Mouse (Mus musculus) kidney, adult 18-20 months (tissue): ENCODE results near the gene Cacna1s.

Experiments
- DNase-seq: peaks from one replicate; pipeline ENCODE4 v3.0.0; 2021

Gene Cacna1s

DNA sequence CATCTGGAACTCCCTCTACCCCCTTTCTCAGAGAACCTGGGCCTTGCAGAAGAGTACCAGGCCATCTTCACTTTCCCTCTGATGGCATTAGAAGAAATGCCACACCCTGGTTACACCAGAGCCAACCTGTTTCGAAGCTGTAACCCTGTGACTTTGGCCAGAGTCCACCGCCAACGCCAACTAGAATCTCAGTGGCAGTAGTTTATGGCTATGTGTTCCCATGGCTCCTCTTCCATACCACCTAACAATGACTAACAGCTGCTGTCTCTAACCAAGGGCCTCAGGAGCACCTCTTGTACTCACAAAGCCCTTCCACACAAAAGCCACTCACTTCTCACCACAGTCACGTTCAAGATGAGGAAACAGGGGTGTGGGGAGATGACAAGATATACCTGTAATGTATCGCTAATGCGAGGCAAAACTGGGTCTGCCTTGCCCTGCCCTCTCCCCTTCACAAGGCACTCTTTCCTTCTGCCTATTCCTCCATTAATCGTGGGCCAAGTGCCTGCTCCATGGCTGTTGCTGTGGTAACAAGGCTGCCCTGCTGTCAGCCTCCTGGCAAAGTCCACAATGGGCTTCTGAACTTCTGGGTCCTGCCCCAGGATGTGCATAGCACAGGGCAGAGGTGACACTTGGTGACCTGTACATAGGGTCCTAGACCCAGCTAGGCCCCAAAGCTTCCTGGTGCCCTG lies 67.2 kb downstream of the Cacna1s start:
- DNase-seq: no peak

GRCm38 (mm10) chr1:136120263-136120603 lies 67.7 kb downstream of the Cacna1s start:
- DNase-seq: no peak

DNA sequence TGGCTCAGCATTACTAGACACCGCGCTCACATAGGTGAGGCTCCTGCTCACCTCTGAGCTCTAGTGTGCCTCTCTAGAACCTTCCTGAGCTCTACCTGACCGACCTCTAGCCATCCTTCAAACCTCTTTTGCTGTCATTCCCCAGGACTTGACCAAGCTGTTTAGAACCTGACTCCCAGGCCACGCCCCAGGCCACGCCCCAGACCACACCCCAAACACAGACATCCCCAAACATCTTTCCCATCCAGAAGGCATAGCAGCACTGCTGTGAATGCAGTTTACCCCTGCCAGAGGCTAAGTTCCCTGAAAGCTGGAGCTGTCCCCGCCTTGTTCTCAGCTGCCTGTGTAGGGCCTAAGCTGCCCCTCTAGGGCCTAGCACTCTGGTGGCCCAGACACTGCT lies 68.2 kb downstream of the Cacna1s start:
- no peak for DNase-seq

- DNase-seq: no peak
These were observed 69.5 kb downstream of the Cacna1s start for GRCm38 (mm10) chr1:136122030-136122429.

DNA sequence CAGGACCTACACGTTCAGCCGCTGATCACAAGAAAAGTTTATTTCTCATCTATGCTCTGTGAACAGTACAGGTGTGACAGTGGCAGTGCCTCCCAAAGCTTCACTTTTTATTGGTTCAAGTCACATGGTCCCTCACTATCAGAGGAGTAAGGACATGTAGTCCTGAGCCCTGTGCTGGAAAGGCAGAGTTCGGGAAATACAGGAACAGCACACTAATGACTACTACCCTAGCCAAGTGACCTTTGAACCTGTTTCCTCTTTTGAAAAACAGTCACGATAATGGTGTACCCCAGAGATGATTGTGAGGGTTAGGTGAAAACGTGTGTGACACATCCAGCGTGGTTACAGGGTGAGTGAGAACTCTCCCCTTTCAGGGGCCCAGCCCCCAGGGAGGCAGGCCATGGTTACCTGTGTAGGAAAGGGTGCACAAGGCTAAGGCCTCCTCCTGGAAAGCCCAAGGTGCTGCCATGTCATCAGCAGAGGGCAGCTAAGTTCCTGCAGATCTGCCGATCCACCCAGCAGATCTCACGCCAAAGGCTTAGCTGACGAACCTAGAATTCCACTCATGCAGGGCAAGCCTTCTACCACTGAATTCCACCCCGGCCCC lies 73.7 kb downstream of the Cacna1s start:
- no peak for DNase-seq

DNA sequence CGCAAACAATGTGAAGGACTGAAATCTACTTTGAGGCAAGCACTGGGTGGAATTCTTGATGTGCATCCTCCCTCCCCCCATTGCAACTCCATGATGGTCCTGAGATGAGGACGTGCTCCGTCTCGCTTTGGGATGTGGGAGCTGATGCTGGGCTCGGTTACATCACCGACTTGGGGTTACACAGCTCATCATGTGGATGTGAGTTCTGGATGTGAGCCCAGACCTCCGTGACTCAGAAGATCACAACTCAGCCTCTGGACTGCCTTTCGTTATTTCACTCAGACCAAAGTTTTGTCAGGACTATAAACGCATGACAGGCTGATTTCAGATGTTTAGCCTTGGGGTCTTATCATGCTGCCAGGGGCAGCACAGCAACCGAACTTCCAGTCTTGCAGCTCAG lies 74.3 kb downstream of the Cacna1s start:
- peak; percentile 37 for DNase-seq

GRCm38 (mm10) chr1:136127856-136128255 lies 75.3 kb downstream of the Cacna1s start:
- DNase-seq: no peak

- no peak for DNase-seq
These were observed 75.9 kb downstream of the Cacna1s start for GRCm38 (mm10) chr1:136128416-136128815.

- DNase-seq: no peak
These were observed 76.5 kb downstream of the Cacna1s start for GRCm38 (mm10) chr1:136128944-136129589.

DNA sequence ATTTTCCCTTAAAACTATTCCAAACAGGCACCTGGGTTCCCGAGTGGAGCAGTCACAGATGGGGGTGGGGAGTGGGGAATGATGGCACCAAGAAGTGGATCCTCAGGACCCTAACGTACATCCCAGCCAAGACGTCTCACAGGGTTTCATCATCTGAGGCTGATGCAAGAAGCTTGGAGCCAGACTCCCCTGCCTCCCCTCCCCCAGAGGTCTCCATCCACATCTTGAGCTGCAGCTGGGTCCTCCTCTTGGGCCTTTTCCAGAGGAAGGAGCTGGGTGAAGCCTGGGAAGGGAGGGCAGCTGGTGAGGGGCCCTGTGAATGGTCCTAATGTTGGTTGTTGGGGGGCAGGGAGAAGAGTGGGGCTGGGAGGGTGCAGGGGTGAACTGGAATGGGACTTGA lies 77.6 kb downstream of the Cacna1s start:
- DNase-seq: no peak

DNA sequence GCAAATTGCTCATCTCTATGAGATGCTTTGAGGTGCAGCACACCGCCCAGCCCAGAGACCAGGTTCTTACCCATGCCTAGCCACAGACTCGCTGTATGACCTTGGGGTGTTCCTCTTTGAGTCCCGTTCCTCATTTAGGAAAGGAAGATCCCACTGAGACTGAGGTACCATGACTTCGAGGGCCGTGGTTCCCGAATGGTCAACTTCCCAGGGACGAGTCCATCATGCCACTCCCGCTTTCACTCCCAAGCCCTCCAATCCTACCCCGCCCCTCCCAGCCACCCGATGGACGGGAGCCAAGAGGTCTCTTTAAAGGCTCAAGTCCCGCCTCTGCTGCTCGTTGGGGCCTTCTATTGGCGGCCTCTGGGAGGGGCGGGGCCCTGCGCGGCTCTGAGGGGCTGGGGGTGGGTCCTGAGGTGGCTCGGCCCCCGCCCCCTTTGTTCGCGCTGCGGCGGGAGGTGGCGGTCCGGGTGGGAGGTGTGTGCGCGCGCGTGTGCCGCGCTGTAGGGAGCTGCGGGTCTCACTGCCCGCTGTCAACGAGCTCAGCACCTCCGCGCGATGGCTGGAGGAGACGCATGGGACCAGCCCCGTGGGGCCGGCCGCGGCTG lies 78.5 kb downstream of the Cacna1s start, which contains the start of gene Kif21b:
Kif21b (plus strand) TSS at position 439 of the 608 bp plus-strand sequence.
- peak; percentile 79 for DNase-seq

DNA sequence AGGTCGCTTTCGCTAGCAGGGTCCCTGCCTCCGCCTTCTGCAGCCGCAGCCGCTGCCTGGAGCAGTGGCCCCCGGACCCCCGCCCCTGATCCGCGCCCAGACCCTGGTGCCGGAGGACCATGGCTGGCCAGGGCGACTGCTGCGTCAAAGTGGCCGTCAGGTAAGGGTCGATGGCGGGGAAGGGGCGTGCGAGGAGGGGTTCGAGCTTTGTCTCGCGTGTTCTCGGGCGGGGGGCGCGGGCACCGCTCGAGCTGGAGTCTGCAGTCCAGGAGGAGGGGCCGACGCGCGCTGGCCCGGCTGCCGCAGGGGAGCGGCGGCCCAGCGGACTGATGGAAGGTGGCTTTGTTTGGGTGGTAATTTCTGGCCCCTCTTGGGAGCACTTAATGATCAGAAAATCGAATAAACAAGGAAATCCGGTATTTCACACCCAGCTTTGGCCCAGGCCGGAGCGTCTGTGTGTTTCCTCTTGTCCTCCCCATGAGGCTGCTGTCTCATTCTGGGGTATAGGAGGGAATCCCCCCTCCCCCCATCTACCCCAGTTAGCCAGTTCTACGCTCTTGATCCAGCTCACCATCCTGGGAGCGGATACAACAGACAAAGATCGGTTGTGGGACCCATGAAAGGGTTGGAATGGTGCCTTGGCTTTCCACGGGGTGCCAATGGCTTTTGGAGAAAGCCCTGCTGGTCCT lies 79.2 kb downstream of the Cacna1s start:
- no peak for DNase-seq

DNA sequence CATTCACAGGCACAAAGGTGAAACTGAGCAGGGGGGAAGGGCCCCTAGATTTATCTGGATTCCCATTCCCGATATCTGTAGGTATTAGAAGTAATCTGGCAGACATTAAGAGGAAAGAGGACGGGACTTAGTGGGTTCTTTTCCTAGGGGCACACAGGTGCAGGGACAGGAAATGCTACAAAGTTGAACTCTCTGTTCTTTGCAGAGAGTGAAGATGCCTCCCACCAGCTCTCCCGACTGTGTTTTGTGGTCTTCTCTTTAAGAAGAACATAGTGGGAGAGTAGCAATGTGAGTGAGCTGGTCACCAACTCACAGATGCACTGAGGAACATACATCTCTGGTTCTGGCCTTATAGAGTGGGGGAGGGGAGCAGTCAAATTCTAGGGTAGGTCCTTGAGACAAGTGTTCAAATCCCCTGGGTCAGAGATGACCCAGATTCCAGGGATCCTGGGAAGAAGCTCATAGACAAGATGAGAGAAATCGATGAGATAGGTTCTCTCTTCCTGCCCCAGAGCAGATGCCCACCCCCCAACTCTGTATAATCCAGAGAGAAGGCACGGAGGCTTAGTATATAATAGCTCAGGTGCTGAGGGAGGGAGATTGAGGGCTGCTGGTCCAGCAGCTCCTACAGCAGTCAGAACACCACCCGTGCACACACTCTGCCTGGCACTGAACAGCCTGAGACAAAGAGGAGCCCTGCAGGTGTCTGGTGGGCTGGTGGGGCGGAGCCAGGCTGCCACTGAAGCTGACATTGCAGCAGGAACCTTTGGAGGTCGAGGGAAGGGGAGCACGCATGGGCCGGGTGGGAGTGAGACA lies 80.0 kb downstream of the Cacna1s start:
- DNase-seq: no peak

DNA sequence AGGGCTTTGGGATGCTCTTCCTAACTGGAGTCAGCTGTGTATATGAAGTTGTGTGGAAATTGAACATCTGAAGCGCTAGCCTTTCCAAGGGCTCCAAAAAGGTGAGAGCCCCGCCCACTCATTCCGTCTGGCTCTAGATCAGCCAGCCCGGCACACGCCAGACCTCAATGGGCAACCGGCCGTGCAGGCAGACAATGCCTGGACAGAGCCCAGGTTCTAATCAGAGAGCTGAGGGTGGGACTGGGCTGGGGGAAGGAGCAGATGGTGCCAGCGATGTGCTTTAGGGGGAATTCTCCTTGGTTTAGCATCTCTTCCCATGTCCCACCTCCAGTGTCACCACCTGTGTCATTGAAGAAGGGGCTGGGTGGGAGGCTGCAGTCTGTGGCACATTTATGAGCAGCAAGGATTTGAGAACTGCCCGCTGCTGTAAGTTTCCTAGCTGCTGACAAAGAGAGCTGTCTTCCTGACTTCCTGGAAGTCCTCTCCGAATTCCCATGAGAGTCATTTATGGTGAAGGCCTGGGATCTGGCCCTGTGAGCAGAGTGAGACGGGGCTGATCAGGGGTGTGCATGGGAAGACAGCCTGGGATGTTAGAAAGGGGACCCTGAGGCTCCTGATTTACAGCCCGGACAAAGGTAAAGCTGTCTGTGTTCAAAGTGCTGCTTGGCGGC lies 81.2 kb downstream of the Cacna1s start:
- no peak for DNase-seq

- DNase-seq: no peak
These were observed 82.0 kb downstream of the Cacna1s start for GRCm38 (mm10) chr1:136134547-136134946.

DNA sequence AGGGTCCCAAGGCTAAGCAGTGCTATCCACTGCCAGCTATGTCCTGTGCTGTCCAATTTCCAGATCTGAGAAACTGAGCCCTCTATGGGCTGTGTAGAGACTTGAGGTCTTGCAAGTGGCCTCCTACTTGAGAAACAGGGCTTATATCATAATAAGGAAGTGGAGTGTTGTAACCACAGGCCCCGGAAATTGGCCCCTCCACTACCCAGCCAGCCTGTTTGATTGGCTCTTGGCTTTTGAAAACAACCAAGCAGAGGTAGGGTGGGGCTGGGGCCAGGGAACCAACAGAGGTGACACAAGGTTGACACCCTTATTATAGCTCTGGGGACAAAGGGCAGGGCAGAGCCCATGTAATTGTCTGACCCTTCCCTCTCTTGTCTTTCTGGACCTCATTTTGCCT lies 82.5 kb downstream of the Cacna1s start:
- no peak for DNase-seq

DNA sequence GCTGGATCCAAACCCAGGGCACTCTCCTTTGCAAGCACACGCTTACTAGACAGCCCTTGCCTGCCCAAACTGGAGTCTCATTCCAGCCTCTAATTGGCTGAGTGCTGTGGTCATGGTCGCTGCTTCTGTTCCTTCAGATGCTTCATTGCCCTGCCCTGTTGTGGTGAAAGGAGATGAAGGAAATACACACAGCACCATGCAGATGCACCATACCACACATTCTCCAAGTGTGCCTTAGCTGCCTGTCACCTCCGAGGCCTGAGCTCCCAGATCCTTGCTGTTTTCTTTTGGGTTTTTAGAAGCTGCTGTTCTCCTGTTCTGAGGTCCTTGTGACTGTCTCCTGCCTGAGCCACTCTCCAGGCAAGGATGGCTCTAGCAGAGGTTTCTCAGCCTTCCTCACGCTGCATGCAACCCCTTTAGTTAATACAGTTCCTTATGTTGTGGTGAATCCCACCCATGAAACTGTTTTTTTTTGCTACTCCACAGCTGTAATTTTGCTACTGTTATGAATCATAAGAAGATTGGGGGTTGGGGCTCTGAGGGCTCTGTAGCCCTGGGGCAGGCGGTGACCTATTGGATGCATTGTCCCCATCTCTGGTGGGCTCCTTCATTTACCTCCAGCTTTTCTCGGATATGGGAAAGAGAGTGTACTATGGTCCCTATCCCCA lies 83.4 kb downstream of the Cacna1s start:
- no peak for DNase-seq

- DNase-seq: no peak
These were observed 84.0 kb downstream of the Cacna1s start for GRCm38 (mm10) chr1:136136547-136136946.

GRCm38 (mm10) chr1:136137071-136137531 lies 84.6 kb downstream of the Cacna1s start:
- no peak for DNase-seq

GRCm38 (mm10) chr1:136137575-136137974 lies 85.0 kb downstream of the Cacna1s start:
- peak; percentile 33 for DNase-seq

DNA sequence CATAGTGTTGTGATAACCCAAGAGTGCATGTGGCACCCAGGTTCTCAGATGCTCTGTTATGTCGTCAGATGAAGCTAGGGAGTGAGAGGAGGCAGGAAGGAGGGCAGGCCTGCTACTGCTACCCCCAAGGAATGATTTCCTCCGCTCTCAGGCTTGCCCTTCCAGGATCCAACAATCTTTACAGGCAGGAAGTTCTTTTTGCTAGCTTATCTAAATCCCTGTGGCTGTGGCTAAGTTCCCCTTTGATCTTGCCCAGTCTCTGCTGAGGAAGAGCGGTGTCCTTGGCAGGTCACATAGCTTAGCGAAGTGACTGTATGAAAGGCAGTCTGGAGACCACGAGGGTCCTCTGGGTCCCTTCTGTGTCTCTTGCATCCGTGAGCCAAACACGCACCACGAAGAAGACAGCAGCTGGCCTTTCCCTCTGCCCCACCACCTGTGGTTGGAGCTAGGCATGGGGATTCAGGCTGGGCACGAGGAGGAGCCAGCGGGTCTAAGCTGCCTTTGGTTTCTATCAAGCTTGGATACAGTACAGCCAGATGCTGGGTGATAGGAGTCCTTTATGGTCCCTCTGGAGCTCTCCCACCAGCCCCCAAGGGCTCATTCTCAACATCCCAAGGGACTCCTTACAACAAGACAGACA lies 85.8 kb downstream of the Cacna1s start:
- DNase-seq: no peak
